Mouse (Mus musculus) retina, embryonic 14.5 days (tissue): ENCODE results near the gene Ppp2r5d.
A peak's percentile ranks its signal among the peaks of the same experiment; 100 is the strongest.

ENCODE experiments used
- DNase-seq: peaks from one replicate; pipeline ENCODE4 v3.0.0-alpha.2; 2015; ENCODE audit warnings: low spot score

Gene Ppp2r5d

GRCm38 (mm10) chr17:46644152-46644805 lies 60.6 kb downstream of the Ppp2r5d start:
- DNase-seq = no peak

DNA sequence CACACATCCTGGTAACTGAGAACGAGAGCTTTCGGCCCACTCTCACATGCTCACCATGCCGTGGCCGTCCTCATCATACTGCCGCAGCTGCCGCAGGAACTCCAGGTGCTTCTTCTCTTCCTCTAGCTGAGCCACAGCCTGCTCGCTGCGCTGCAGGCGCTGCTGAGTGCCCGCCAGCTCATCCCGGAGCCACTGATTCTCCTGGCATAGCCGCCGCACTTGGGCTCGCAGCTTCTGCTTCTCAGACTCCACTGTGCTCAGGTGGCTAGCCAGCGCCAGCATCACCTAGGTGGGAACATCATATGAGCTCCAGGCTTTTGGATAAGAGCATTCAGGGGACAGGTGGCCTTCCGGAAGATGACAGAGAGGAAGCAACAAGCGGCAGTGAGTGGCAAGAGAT lies 62.9 kb downstream of the Ppp2r5d start:
- no peak for DNase-seq

GRCm38 (mm10) chr17:46639929-46640328 lies 65.0 kb downstream of the Ppp2r5d start:
- no peak for DNase-seq

GRCm38 (mm10) chr17:46636831-46637523 lies 67.9 kb downstream of the Ppp2r5d start:
- DNase-seq = peak; percentile 88
